In the genomic region with DNA sequence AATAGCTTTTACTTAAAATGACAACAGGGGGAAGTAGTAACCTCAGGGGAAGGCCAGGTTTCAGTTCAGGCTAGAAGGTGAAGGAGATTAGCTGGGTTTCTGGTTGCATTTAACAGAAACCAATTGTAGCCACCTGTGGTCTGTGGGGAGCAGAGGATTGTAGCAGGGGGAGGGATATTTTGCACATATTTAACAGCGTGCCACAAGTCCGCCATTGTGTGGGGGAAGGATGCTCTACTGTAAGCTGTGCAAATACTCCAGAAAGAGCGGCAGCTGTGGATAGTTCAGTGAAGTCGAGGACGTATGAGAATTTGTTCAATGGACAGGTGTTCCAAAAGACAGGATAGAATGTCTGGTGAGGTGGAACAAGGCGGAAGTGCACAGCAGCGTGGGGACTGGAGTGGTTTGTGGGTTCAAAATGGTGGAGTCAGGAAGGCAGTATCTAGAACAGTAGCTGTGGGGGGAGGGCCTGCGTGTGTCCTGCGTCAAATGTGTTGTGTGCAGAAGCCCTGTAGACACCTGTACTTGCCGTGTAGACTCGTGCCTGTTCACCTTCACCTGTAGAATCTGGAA, we compare ENCODE assay signal across 14 mouse cellular contexts. TPM values are rescaled to one million over a fixed set of nuclear protein-coding genes. Genes with fewer than 3 reads are reported as not detected.
DNase-seq lines count a peak whose midpoint lies in the region; ATAC-seq and TF ChIP-seq lines count a peak whose summit lies in the region.
"Had no signal": no experiment of that assay in that cellular context is flagged by ENCODE, and none has a peak within 500 bp of the region (broad histone marks: within the 10 kb centered on the region; RNA-seq: fewer than 3 reads in every experiment).

No protein-coding gene starts in this region.

- no peak for ATAC-seq in heart, embryonic 11.5 days (replicated peaks; ENCODE audit: insufficient number of reproducible peaks, low FRiP score, low TSS enrichment)
- no peak for ATAC-seq in forebrain, embryonic 12.5 days (ENCODE audit: low FRiP score)
- ATAC-seq: lung, postnatal 0 days had no signal

- no peak for TF ChIP-seq POLR2A in lung, adult 2 months (IDR thresholded peaks at IDR 0.05; ENCODE audit: borderline replicate concordance, extremely low read depth, low read depth, low read length)

- no peaks in the 10 kb centered on the region for H3K36me3 ChIP-seq in heart, embryonic 11.5 days (ENCODE audit: control insufficient read depth, insufficient read depth, low read length)
- no peaks in the 10 kb centered on the region for H3K36me3 ChIP-seq in forebrain, embryonic 12.5 days (replicated peaks)
- H3K36me3 ChIP-seq: limb, embryonic 15.5 days; neural tube, embryonic 13.5 days had no signal

- no peak overlapping the region for H3K9ac ChIP-seq in heart, embryonic 11.5 days (ENCODE audit: low read depth, low read length)
- no peak overlapping the region for H3K9ac ChIP-seq in forebrain, embryonic 12.5 days
- H3K9ac ChIP-seq: limb, embryonic 15.5 days; neural tube, embryonic 13.5 days had no signal

- H3K4me1 ChIP-seq in heart, embryonic 11.5 days (ENCODE audit: control insufficient read depth, insufficient read depth, low read length), result no peaks in the 10 kb centered on the region
- H3K4me1 ChIP-seq in lung, adult 2 months (ENCODE audit: control insufficient read depth, insufficient read depth, low read length), result peaks cover 3% of the 10 kb centered on the region
- peaks cover 12% of the 10 kb centered on the region for H3K4me1 ChIP-seq in forebrain, embryonic 12.5 days

- no peak overlapping the region for H3K27ac ChIP-seq in heart, embryonic 11.5 days (ENCODE audit: low read depth, low read length)
- H3K27ac ChIP-seq in forebrain, embryonic 12.5 days, result no peak overlapping the region
- H3K27ac ChIP-seq: heart, adult 2 months; limb, embryonic 15.5 days; neural tube, embryonic 13.5 days had no signal

- no peak for TF ChIP-seq CTCF in lung, adult 2 months (IDR thresholded peaks at IDR 0.05; ENCODE audit: insufficient read depth, low read length)

- H3K4me2 ChIP-seq in heart, embryonic 11.5 days, result no peak overlapping the region
- H3K4me2 ChIP-seq in forebrain, embryonic 12.5 days, result no peak overlapping the region
- H3K4me2 ChIP-seq: limb, embryonic 15.5 days; neural tube, embryonic 13.5 days had no signal

- H3K9me3 ChIP-seq in heart, embryonic 11.5 days (replicated peaks; ENCODE audit: control insufficient read depth, low read length), result no peaks in the 10 kb centered on the region
- H3K9me3 ChIP-seq in forebrain, embryonic 12.5 days, result no peaks in the 10 kb centered on the region
- H3K9me3 ChIP-seq: limb, embryonic 15.5 days; neural tube, embryonic 13.5 days had no signal

- DNase-seq in heart, adult 11 months, result peak; percentile 84
- DNase-seq in forelimb bud, embryonic 11.5 days (ENCODE audit: low read depth, low spot score), result peak; percentile 20
- DNase-seq in spleen, adult 12 weeks (ENCODE audit: low spot score), result peak; percentile 19
- DNase-seq in thymus, postnatal 14 days, result peak; percentile 63
- no peak for DNase-seq in lung, adult 2 months
- DNase-seq in adrenal gland, postnatal 10 days, result no peak
- DNase-seq: kidney, postnatal 14 days; midbrain, embryonic 14.5 days had no signal

- 85% methylated on average over 11 of the region's 11 CpGs for WGBS in heart, embryonic 11.5 days (ENCODE audit: insufficient replicate concordance)
- 70% methylated on average over 11 of the region's 11 CpGs for WGBS in lung, adult 2 months
- WGBS in forebrain, embryonic 12.5 days, result 88% methylated on average over 11 of the region's 11 CpGs

- H3K4me3 ChIP-seq in heart, embryonic 11.5 days (ENCODE audit: low read depth, low read length), result no peak overlapping the region
- H3K4me3 ChIP-seq in lung, adult 2 months (replicated peaks; ENCODE audit: extremely low read depth, low read depth, low read length), result no peak overlapping the region
- H3K4me3 ChIP-seq in forebrain, embryonic 12.5 days (replicated peaks), result no peak overlapping the region
- H3K4me3 ChIP-seq: heart, adult 2 months; limb, embryonic 15.5 days; neural tube, embryonic 13.5 days had no signal

- H3K27me3 ChIP-seq in heart, embryonic 11.5 days (ENCODE audit: control insufficient read depth, insufficient read depth, low read length), result no peaks in the 10 kb centered on the region
- H3K27me3 ChIP-seq in forebrain, embryonic 12.5 days, result no peaks in the 10 kb centered on the region
- H3K27me3 ChIP-seq: limb, embryonic 15.5 days; neural tube, embryonic 13.5 days had no signal

RNA-seq across cellular contexts. Expression of a gene that starts 28.4 kb away (rescaled TPM):
- 9.6 and 10.3 TPM in 2 replicates for polyA plus RNA-seq in heart, embryonic 11.5 days (2014; fragmentation: Nextera tagmentation; extraction: Ambion mirVana)
- polyA plus RNA-seq in lung, adult 2 months (2012; rRNA removed), result 15.3 and 22.8 TPM in 2 replicates
- 10 to 100 TPM; 49.4 to 55.0 TPM for total RNA-seq in adrenal gland, postnatal 10 days (2021)
- polyA plus RNA-seq in forebrain, embryonic 12.5 days (2016; fragmentation: Nextera tagmentation; extraction: Ambion mirVana), result 14.8 and 16.4 TPM in 2 replicates

Comparison
In these comparisons a context has a peak if more than half of its experiments do, and no peak if none do; other contexts are left out.
1. DNase-seq: peak in heart, adult 11 months (single experiment), forelimb bud, embryonic 11.5 days (single experiment), spleen, adult 12 weeks (single experiment) and thymus, postnatal 14 days (single experiment); none in lung, adult 2 months (single experiment) and adrenal gland, postnatal 10 days (single experiment).